Mouse (Mus musculus): ENCODE data around the gene Metap2. TPM values are rescaled to one million over a fixed set of nuclear protein-coding genes. Genes with fewer than 3 reads are reported as not detected.

The Metap2 gene
- polyA plus RNA-seq, 1 experiment from 2014 or later = 290 TPM

- Histone ChIP-seq H3K4me2 (no peak overlapping the region), H3K9me3 (replicated peaks) (no peaks in the 10 kb centered on the region), H3K9ac (no peak overlapping the region), H3K27ac (no peak overlapping the region), H3K36me3 (no peaks in the 10 kb centered on the region), H3K4me3 (no peak overlapping the region), H3K27me3 (replicated peaks) (peaks cover 7% of the 10 kb centered on the region; the same call in 1 of the 2 replicates), H3K4me1 (peaks cover 9% of the 10 kb centered on the region)
- no peak for ATAC-seq
- WGBS (ENCODE audit: insufficient replicate concordance) = 70% methylated on average over 5 of the region's 5 CpGs
Observed at GRCm38 (mm10) chr10:93924666-93925065, 27.8 kb upstream of the Metap2 start.

- Histone ChIP-seq H3K4me2 (no peak overlapping the region), H3K27ac (no peak overlapping the region), H3K9me3 (replicated peaks) (no peaks in the 10 kb centered on the region), H3K9ac (no peak overlapping the region), H3K27me3 (replicated peaks) (no peaks in the 10 kb centered on the region), H3K36me3 (no peaks in the 10 kb centered on the region), H3K4me3 (no peak overlapping the region), H3K4me1 (peaks cover 34% of the 10 kb centered on the region)
- WGBS (ENCODE audit: insufficient replicate concordance) = 38% methylated on average over 4 of the region's 4 CpGs
- ATAC-seq = peak; percentile 50
Observed at GRCm38 (mm10) chr10:93921160-93921559, 24.3 kb upstream of the Metap2 start.

- H3K27me3 ChIP-seq (replicated peaks) = no peaks in the 10 kb centered on the region
- H3K36me3 ChIP-seq = no peaks in the 10 kb centered on the region
- 37% methylated on average over 13 of the region's 13 CpGs for WGBS (ENCODE audit: insufficient replicate concordance)
- H3K9ac ChIP-seq = no peak overlapping the region
- no peak overlapping the region for H3K4me2 ChIP-seq
- ATAC-seq = no peak
- H3K27ac ChIP-seq = no peak overlapping the region
- no peaks in the 10 kb centered on the region for H3K9me3 ChIP-seq (replicated peaks)
- H3K4me3 ChIP-seq = no peak overlapping the region
- peaks cover 50% of the 10 kb centered on the region for H3K4me1 ChIP-seq
Observed at GRCm38 (mm10) chr10:93919227-93919626, 22.3 kb upstream of the Metap2 start.

GRCm38 (mm10) chr10:93918701-93919100 lies 21.8 kb upstream of the Metap2 start:
- no peaks in the 10 kb centered on the region for H3K27me3 ChIP-seq (replicated peaks)
- H3K4me1 ChIP-seq = peaks cover 54% of the 10 kb centered on the region
- 50% methylated on average over 6 of the region's 6 CpGs for WGBS (ENCODE audit: insufficient replicate concordance)
- H3K27ac ChIP-seq = no peak overlapping the region
- H3K9me3 ChIP-seq (replicated peaks) = no peaks in the 10 kb centered on the region
- no peak for ATAC-seq
- H3K9ac ChIP-seq = no peak overlapping the region
- no peak overlapping the region for H3K4me3 ChIP-seq
- H3K4me2 ChIP-seq = no peak overlapping the region
- H3K36me3 ChIP-seq = no peaks in the 10 kb centered on the region

GRCm38 (mm10) chr10:93918087-93918486 lies 21.2 kb upstream of the Metap2 start:
- peak overlapping the region; percentile 46; the same call in 1 of the 2 replicates for H3K27ac ChIP-seq

GRCm38 (mm10) chr10:93916778-93917177 lies 19.9 kb upstream of the Metap2 start:
- 74% methylated on average over 2 of the region's 2 CpGs for WGBS (ENCODE audit: insufficient replicate concordance)
- H3K27me3 ChIP-seq (replicated peaks) = no peaks in the 10 kb centered on the region
- no peaks in the 10 kb centered on the region for H3K9me3 ChIP-seq (replicated peaks)
- no peak overlapping the region for H3K4me2 ChIP-seq
- H3K27ac ChIP-seq = no peak overlapping the region
- H3K4me1 ChIP-seq = peaks cover 73% of the 10 kb centered on the region
- H3K9ac ChIP-seq = no peak overlapping the region
- H3K36me3 ChIP-seq = no peaks in the 10 kb centered on the region
- no peak for ATAC-seq
- H3K4me3 ChIP-seq = no peak overlapping the region

More at GRCm38 (mm10) chr10:93918087-93918486, 21.2 kb upstream of the Metap2 start:
- no peaks in the 10 kb centered on the region for H3K27me3 ChIP-seq (replicated peaks)
- WGBS (ENCODE audit: insufficient replicate concordance) = 37% methylated on average over 2 of the region's 2 CpGs
- H3K4me2 ChIP-seq = no peak overlapping the region
- no peak overlapping the region for H3K4me3 ChIP-seq
- no peaks in the 10 kb centered on the region for H3K9me3 ChIP-seq (replicated peaks)
- peak; percentile 84 for ATAC-seq
- H3K36me3 ChIP-seq = no peaks in the 10 kb centered on the region
- peaks cover 60% of the 10 kb centered on the region for H3K4me1 ChIP-seq
- H3K9ac ChIP-seq = no peak overlapping the region

- Histone ChIP-seq H3K9ac (no peak overlapping the region), H3K27me3 (replicated peaks) (no peaks in the 10 kb centered on the region), H3K36me3 (no peaks in the 10 kb centered on the region), H3K9me3 (replicated peaks) (no peaks in the 10 kb centered on the region), H3K27ac (no peak overlapping the region), H3K4me2 (no peak overlapping the region), H3K4me3 (no peak overlapping the region), H3K4me1 (peaks cover 74% of the 10 kb centered on the region)
- WGBS (ENCODE audit: insufficient replicate concordance) = 35% methylated on average over 11 of the region's 11 CpGs
- no peak for ATAC-seq
Observed at GRCm38 (mm10) chr10:93915531-93916275, 18.8 kb upstream of the Metap2 start.

- WGBS (ENCODE audit: insufficient replicate concordance) = 76% methylated on average over 5 of the region's 5 CpGs
- H3K27me3 ChIP-seq (replicated peaks) = no peaks in the 10 kb centered on the region
- H3K36me3 ChIP-seq = no peaks in the 10 kb centered on the region
- H3K27ac ChIP-seq = peak overlapping the region; percentile 82; the same call in 1 of the 2 replicates
- no peak for ATAC-seq
- H3K4me1 ChIP-seq = peaks cover 80% of the 10 kb centered on the region
- no peak overlapping the region for H3K4me3 ChIP-seq
- H3K9ac ChIP-seq = no peak overlapping the region
- H3K9me3 ChIP-seq (replicated peaks) = no peaks in the 10 kb centered on the region
- no peak overlapping the region for H3K4me2 ChIP-seq
Observed at GRCm38 (mm10) chr10:93913525-93913924, 16.6 kb upstream of the Metap2 start.

- Histone ChIP-seq H3K9ac (peak overlapping the region; percentile 42), H3K27ac (peak overlapping the region; percentile 82), H3K4me1 (peaks cover 74% of the 10 kb centered on the region)
Observed at GRCm38 (mm10) chr10:93912917-93913316, 16.0 kb upstream of the Metap2 start.

GRCm38 (mm10) chr10:93912136-93912855 lies 15.4 kb upstream of the Metap2 start:
- Histone ChIP-seq H3K9ac (peak overlapping the region; percentile 42; the same call in 1 of the 2 replicates), H3K36me3 (no peaks in the 10 kb centered on the region), H3K4me1 (peaks cover 68% of the 10 kb centered on the region), H3K27ac (peak overlapping the region; percentile 82), H3K4me3 (no peak overlapping the region), H3K4me2 (peak overlapping the region; percentile 50), H3K9me3 (replicated peaks) (no peaks in the 10 kb centered on the region), H3K27me3 (replicated peaks) (no peaks in the 10 kb centered on the region)
- 69% methylated on average over 5 of the region's 5 CpGs for WGBS (ENCODE audit: insufficient replicate concordance)
- peak; percentile 85 for ATAC-seq

More at GRCm38 (mm10) chr10:93912917-93913316, 16.0 kb upstream of the Metap2 start:
- 63% methylated on average over 1 of the region's 1 CpGs for WGBS (ENCODE audit: insufficient replicate concordance)
- no peak overlapping the region for H3K4me3 ChIP-seq
- no peaks in the 10 kb centered on the region for H3K36me3 ChIP-seq
- H3K4me2 ChIP-seq = peak overlapping the region; percentile 50; the same call in 1 of the 2 replicates
- no peaks in the 10 kb centered on the region for H3K27me3 ChIP-seq (replicated peaks)
- no peaks in the 10 kb centered on the region for H3K9me3 ChIP-seq (replicated peaks)
- ATAC-seq = no peak

GRCm38 (mm10) chr10:93911326-93911725 lies 14.4 kb upstream of the Metap2 start:
- Histone ChIP-seq H3K4me1 (peaks cover 66% of the 10 kb centered on the region), H3K9me3 (replicated peaks) (no peaks in the 10 kb centered on the region), H3K4me3 (no peak overlapping the region), H3K27me3 (replicated peaks) (no peaks in the 10 kb centered on the region), H3K4me2 (peak overlapping the region; percentile 25; the same call in 1 of the 2 replicates), H3K9ac (0 out of 2 replicates have a peak overlapping the region, but pooled peaks have one; percentile 4), H3K36me3 (no peaks in the 10 kb centered on the region), H3K27ac (peak overlapping the region; percentile 82)
- no peak; the same call in 1 of the 2 replicates for ATAC-seq
- WGBS (ENCODE audit: insufficient replicate concordance) = 30% methylated on average over 5 of the region's 5 CpGs
